Mouse (Mus musculus): ENCODE results near the gene Oaz1. TPM values are rescaled to one million over a fixed set of nuclear protein-coding genes. Genes with fewer than 3 reads are reported as not detected.

Gene Oaz1
- total RNA-seq, 2 experiments from 2014 or later = 478 to 493 TPM

DNA sequence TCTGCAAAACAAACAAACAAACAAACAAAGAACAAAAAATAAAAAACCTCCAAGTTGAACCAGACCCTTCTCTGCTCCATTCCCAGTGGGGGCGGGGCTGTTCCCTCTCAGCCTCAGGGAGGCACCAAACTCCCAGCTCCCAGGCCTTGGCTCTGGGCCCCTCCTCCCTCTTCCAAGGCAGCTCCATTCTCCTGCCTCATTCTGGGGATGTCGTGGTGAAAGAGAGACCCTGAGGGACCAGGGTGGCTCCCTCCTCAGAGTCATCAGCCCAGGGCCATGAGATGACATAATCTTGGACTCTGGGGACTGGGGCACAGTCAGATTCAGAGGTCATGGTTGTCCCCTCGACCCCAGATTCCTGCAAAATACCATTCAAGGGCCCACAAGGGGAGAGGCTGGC lies 50.1 kb downstream of the Oaz1 start:
- no peak overlapping the region for H3K4me3 ChIP-seq
- TF ChIP-seq CTCF (conservative IDR thresholded peaks at IDR 0.05) = no peak
- no peak for DNase-seq (ENCODE audit: low spot score in 2 of 2)
- H3K27ac ChIP-seq = no peak overlapping the region

Small RNAs within 50 kb of the gene (microRNA-seq; reads per million reads assigned to microRNA genes)
- gene Mir1982 = 3.8 to 4.1 reads per million in 2 experiments

Other genes with a start within 250 kb of the Oaz1 start
- gene Klf16, start 249.3 kb upstream of the Oaz1 start, total RNA-seq (2021) = 10 to 100 TPM; 50.8 to 56.8 TPM
- 100 to 1,000 TPM; 158 to 166 TPM for gene Abhd17a, start 236.3 kb upstream of the Oaz1 start, total RNA-seq (2021)
- 10 to 100 TPM; 42.9 to 43.1 TPM for gene Scamp4, start 223.8 kb upstream of the Oaz1 start, total RNA-seq (2021)
- gene Adat3, start 223.8 kb upstream of the Oaz1 start, total RNA-seq (2021) = 1 to 10 TPM; 1.3 to 3.5 TPM
- gene Gm49322, start 220.6 kb upstream of the Oaz1 start, total RNA-seq (2021) = 1 to 10 TPM; 3.0 to 4.5 TPM
- gene Csnk1g2, start 203.8 kb upstream of the Oaz1 start, total RNA-seq (2021) = 100 to 1,000 TPM; 221 to 228 TPM
- 100 to 1,000 TPM; 102 to 105 TPM for gene Btbd2, start 169.6 kb upstream of the Oaz1 start, total RNA-seq (2021)
- gene Mknk2, start 148.5 kb upstream of the Oaz1 start, total RNA-seq (2021) = 10 to 100 TPM; 45.3 to 46.9 TPM
- gene Mob3a, start 124.7 kb upstream of the Oaz1 start, total RNA-seq (2021) = 10 to 100 TPM; 10.6 to 16.5 TPM
- 10 to 100 TPM; 65.0 to 69.0 TPM for gene Izumo4, start 124.5 kb upstream of the Oaz1 start, total RNA-seq (2021)
- 100 to 1,000 TPM; 145 to 153 TPM for gene Ap3d1, start 84.4 kb upstream of the Oaz1 start, total RNA-seq (2021)
- 10 to 100 TPM; 52.0 to 63.6 TPM for gene Dot1l, start 71.5 kb upstream of the Oaz1 start, total RNA-seq (2021)
- 10 to 100 TPM; 51.7 to 55.1 TPM for gene Sf3a2, start 28.5 kb upstream of the Oaz1 start, total RNA-seq (2021)
- gene Plekhj1, start 28.0 kb upstream of the Oaz1 start, total RNA-seq (2021) = 10 to 100 TPM; 68.4 to 76.3 TPM
- gene Amh, start 21.4 kb upstream of the Oaz1 start, total RNA-seq (2021) = 1 to 10 TPM; 2.7 to 5.3 TPM
- gene Jsrp1, start 13.2 kb upstream of the Oaz1 start, total RNA-seq (2021) = 1 to 10 TPM; 1.9 to 2.5 TPM
- 10 to 100 TPM; 49.4 to 54.3 TPM for gene Lingo3, start 17.4 kb downstream of the Oaz1 start, total RNA-seq (2021)
- gene Lsm7, start 28.6 kb downstream of the Oaz1 start, total RNA-seq (2021) = 10 to 100 TPM; 51.6 to 53.3 TPM
- 10 to 100 TPM; 61.2 to 63.2 TPM for gene Sppl2b, start 28.6 kb downstream of the Oaz1 start, total RNA-seq (2021)
- gene Tmprss9, start 45.2 kb downstream of the Oaz1 start, total RNA-seq (2021) = under 1 TPM; 0.46 to 0.56 TPM
- gene Timm13, start 74.3 kb downstream of the Oaz1 start, total RNA-seq (2021) = 100 to 1,000 TPM; 134 to 145 TPM
- gene Lmnb2, start 91.6 kb downstream of the Oaz1 start, total RNA-seq (2021) = 10 to 100 TPM; 20.8 to 21.9 TPM
- 10 to 100 TPM; 17.0 to 17.5 TPM for gene Gadd45b, start 103.4 kb downstream of the Oaz1 start, total RNA-seq (2021)
- gene Gng7, start 188.3 kb downstream of the Oaz1 start, total RNA-seq (2021) = 100 to 1,000 TPM; 161 to 176 TPM
- gene Diras1, start 199.0 kb downstream of the Oaz1 start, total RNA-seq (2021) = 100 to 1,000 TPM in 1 of 2 experiments, 10 to 100 TPM in 1; 95.2 to 100 TPM
- gene Slc39a3, start 210.8 kb downstream of the Oaz1 start, total RNA-seq (2021) = 10 to 100 TPM; 60.8 to 66.1 TPM
- gene Sgta, start 233.5 kb downstream of the Oaz1 start, total RNA-seq (2021) = 100 to 1,000 TPM; 176 TPM
- 10 to 100 TPM; 52.0 to 52.6 TPM for gene Thop1, start 243.4 kb downstream of the Oaz1 start, total RNA-seq (2021)